Mouse (Mus musculus) kidney, adult 2 months (tissue): Measurements from ENCODE around the gene Bcl2l14.

Experiments used
- CTCF ChIP-seq: fragments of 200-500 bp; conservative IDR thresholded peaks from 2 replicates; pipeline ENCODE4 v1.5.1; 2011; ENCODE audit warnings: low read depth, mild to moderate bottlenecking, control low read depth, low read length, moderate library complexity, mixed read lengths; ENCODE audit not compliant: insufficient read depth, insufficient read length
- POLR2A ChIP-seq: fragments of 200-500 bp; IDR thresholded peaks from one replicate; pipeline ENCODE4 v1.6.1; 2011; ENCODE audit warnings: low read depth, low read length, control low read depth

GRCm38 (mm10) chr6:134377856-134378255 lies 18.3 kb upstream of the Bcl2l14 start:
- TF ChIP-seq CTCF, result no peak
- TF ChIP-seq POLR2A, result no peak
